Mouse (Mus musculus) testis, adult 2 months (tissue): ENCODE data around the gene Hoxd3.

Source experiments
- CTCF ChIP-seq: fragments of 200-500 bp; IDR thresholded peaks from 2 replicates; pipeline ENCODE4 v1.5.1; 2012; ENCODE audit warnings: low read depth, mild to moderate bottlenecking, inconsistent platforms, low read length, moderate library complexity; ENCODE audit not compliant: control insufficient read depth, insufficient read depth, insufficient replicate concordance
- POLR2A ChIP-seq: fragments of 200-500 bp; IDR thresholded peaks from 2 replicates; pipeline ENCODE4 v1.6.1; 2012; ENCODE audit warnings: low read depth, mild to moderate bottlenecking, inconsistent platforms, low read length, moderate library complexity; ENCODE audit not compliant: control insufficient read depth

GRCm38 (mm10) chr2:74700546-74701112 lies 11.1 kb upstream of the Hoxd3 start:
- TF ChIP-seq CTCF = no peak
- TF ChIP-seq POLR2A = no peak
